ENCODE assay signal across 8 mouse cellular contexts in genomic region chr11:63518847-63519246, GRCm38 (mm10).
DNase-seq lines count a peak whose midpoint lies in the region; ATAC-seq lines count a peak whose summit lies in the region.

No protein-coding gene starts in this region.

- H3K27me3 ChIP-seq in liver, embryonic 13.5 days: no peaks in the 10 kb centered on the region
- H3K27me3 ChIP-seq in liver, embryonic 12.5 days (replicated peaks): no peaks in the 10 kb centered on the region
- no peaks in the 10 kb centered on the region for H3K27me3 ChIP-seq in heart, embryonic 12.5 days (replicated peaks)
- H3K27me3 ChIP-seq in limb, embryonic 11.5 days (ENCODE audit: control insufficient read depth, insufficient read depth, low read length): no peaks in the 10 kb centered on the region

- H3K4me3 ChIP-seq in liver, embryonic 13.5 days (replicated peaks): no peak overlapping the region
- H3K4me3 ChIP-seq in liver, embryonic 12.5 days: no peak overlapping the region
- H3K4me3 ChIP-seq in heart, embryonic 12.5 days: no peak overlapping the region
- no peak overlapping the region for H3K4me3 ChIP-seq in limb, embryonic 11.5 days (ENCODE audit: low read depth, low read length)

- ATAC-seq in liver, embryonic 13.5 days (ENCODE audit: low read depth): 0 out of 2 replicates have a peak, but pooled peaks have one; percentile 18
- ATAC-seq in liver, embryonic 12.5 days: no peak
- ATAC-seq in heart, embryonic 12.5 days (ENCODE audit: insufficient number of reproducible peaks, low FRiP score): peak; percentile 84
- no peak for ATAC-seq in limb, embryonic 11.5 days (ENCODE audit: insufficient number of reproducible peaks, low FRiP score, low TSS enrichment, low read depth)

- H3K9me3 ChIP-seq in liver, embryonic 13.5 days (replicated peaks): no peaks in the 10 kb centered on the region
- no peaks in the 10 kb centered on the region for H3K9me3 ChIP-seq in liver, embryonic 12.5 days (replicated peaks)
- H3K9me3 ChIP-seq in heart, embryonic 12.5 days (replicated peaks): no peaks in the 10 kb centered on the region
- H3K9me3 ChIP-seq in limb, embryonic 11.5 days (ENCODE audit: control insufficient read depth, low read length): no peaks in the 10 kb centered on the region

- no peak overlapping the region for H3K9ac ChIP-seq in liver, embryonic 13.5 days
- no peak overlapping the region for H3K9ac ChIP-seq in liver, embryonic 12.5 days
- no peak overlapping the region for H3K9ac ChIP-seq in heart, embryonic 12.5 days
- H3K9ac ChIP-seq in limb, embryonic 11.5 days (ENCODE audit: low read length): no peak overlapping the region

- H3K4me2 ChIP-seq in liver, embryonic 13.5 days: no peak overlapping the region
- no peak overlapping the region for H3K4me2 ChIP-seq in liver, embryonic 12.5 days
- H3K4me2 ChIP-seq in heart, embryonic 12.5 days: no peak overlapping the region
- H3K4me2 ChIP-seq in limb, embryonic 11.5 days (ENCODE audit: low read depth, severe bottlenecking): no peak overlapping the region

- no peaks in the 10 kb centered on the region for H3K36me3 ChIP-seq in liver, embryonic 13.5 days
- no peaks in the 10 kb centered on the region for H3K36me3 ChIP-seq in liver, embryonic 12.5 days
- H3K36me3 ChIP-seq in heart, embryonic 12.5 days: no peaks in the 10 kb centered on the region
- no peaks in the 10 kb centered on the region for H3K36me3 ChIP-seq in limb, embryonic 11.5 days (ENCODE audit: control insufficient read depth, insufficient read depth, low read length)

- 48% methylated on average over 6 of the region's 6 CpGs for WGBS in liver, embryonic 13.5 days (ENCODE audit: insufficient replicate concordance)
- 49% methylated on average over 6 of the region's 6 CpGs for WGBS in liver, embryonic 12.5 days (ENCODE audit: insufficient replicate concordance)
- WGBS in heart, embryonic 12.5 days: 33% methylated on average over 6 of the region's 6 CpGs
- 57% methylated on average over 6 of the region's 6 CpGs for WGBS in limb, embryonic 11.5 days

- peak; percentile 20 for DNase-seq in adrenal gland, postnatal 14 days
- no peak for DNase-seq in adrenal gland, adult 18-20 months (ENCODE audit: low spot score in 2 of 2)
- no peak for DNase-seq in liver, embryonic 13.5 days
- DNase-seq in limb, embryonic 11.5 days (ENCODE audit: low spot score): peak; percentile 69
- DNase-seq in thymus, adult 18-20 months: no peak
- no peak for DNase-seq in c-Kit-positive CD71-positive TER-119-positive erythroid progenitor cells, embryonic 14.5 days (ENCODE audit: low spot score)

- peaks cover 5% of the 10 kb centered on the region; the same call in 1 of the 2 replicates for H3K4me1 ChIP-seq in liver, embryonic 13.5 days (replicated peaks)
- H3K4me1 ChIP-seq in liver, embryonic 12.5 days: no peaks in the 10 kb centered on the region; the same call in 1 of the 2 replicates
- 0 out of 2 replicates have a peak, but pooled peaks cover 6% of the 10 kb centered on the region for H3K4me1 ChIP-seq in heart, embryonic 12.5 days (replicated peaks)
- H3K4me1 ChIP-seq in limb, embryonic 11.5 days (ENCODE audit: control insufficient read depth, insufficient read depth, low read length): 0 out of 2 replicates have a peak, but pooled peaks cover 3% of the 10 kb centered on the region

- H3K27ac ChIP-seq in liver, embryonic 13.5 days: no peak overlapping the region
- no peak overlapping the region for H3K27ac ChIP-seq in liver, embryonic 12.5 days
- peak overlapping the region; percentile 48 for H3K27ac ChIP-seq in heart, embryonic 12.5 days (ENCODE audit: poor library complexity, severe bottlenecking)
- no peak overlapping the region for H3K27ac ChIP-seq in limb, embryonic 11.5 days (replicated peaks; ENCODE audit: low read depth, low read length)

Comparison
In these comparisons a context has a peak if more than half of its experiments do, and no peak if none do; other contexts are left out.
1. DNase-seq: peak in adrenal gland, postnatal 14 days (single experiment) and limb, embryonic 11.5 days (single experiment); none in adrenal gland, adult 18-20 months (0 of 2), liver, embryonic 13.5 days (single experiment), thymus, adult 18-20 months (0 of 2) and c-Kit-positive CD71-positive TER-119-positive erythroid progenitor cells, embryonic 14.5 days (single experiment).
2. ATAC-seq: peak in liver, embryonic 13.5 days (single experiment) and heart, embryonic 12.5 days (single experiment); none in liver, embryonic 12.5 days (single experiment) and limb, embryonic 11.5 days (single experiment).